Mouse (Mus musculus) activated CD4-positive, CD25-positive, alpha-beta regulatory T cell, adult 4 months (primary cell): ENCODE measurements around the gene Aox2. TPM values are rescaled to one million over a fixed set of nuclear protein-coding genes. Genes with fewer than 3 reads are reported as not detected.
"Not testable (repeated sequence)": the region's sequence is repeated elsewhere in the genome, so short reads cannot be mapped to it uniquely, and the experiment has no call there.

Experiments
- ATAC-seq: one replicate; pipeline ENCODE4 v1.8.0; 2017
- polyA plus RNA-seq, 2 experiments: library from polyadenylated mRNA; unstranded; fragments of 100-300 nt; shearing (Covaris generic); gene quantifications; one replicate each; pipeline ENCODE4 v1.2.1; 2017

Gene Aox2
- polyA plus RNA-seq, 2 experiments from 2014 or later: 0.05 to 0.13 TPM

GRCm38 (mm10) chr1:58353238-58353893 is 75.2 kb downstream of the Aox2 start:
- no peak for ATAC-seq

GRCm38 (mm10) chr1:58358958-58359901 is 81.1 kb downstream of the Aox2 start:
- no peak for ATAC-seq

- no peak for ATAC-seq
These were observed 84.2 kb downstream of the Aox2 start for GRCm38 (mm10) chr1:58362296-58362695.

- ATAC-seq: no peak
These were observed 86.4 kb downstream of the Aox2 start for GRCm38 (mm10) chr1:58364551-58364950.

GRCm38 (mm10) chr1:58365829-58366228 is 87.7 kb downstream of the Aox2 start:
- ATAC-seq: no peak

- ATAC-seq: no peak
These were observed 88.8 kb downstream of the Aox2 start for GRCm38 (mm10) chr1:58366737-58367471.

GRCm38 (mm10) chr1:58369716-58370115 is 91.6 kb downstream of the Aox2 start:
- ATAC-seq: no peak

- ATAC-seq: not testable (repeated sequence)
These were observed 96.1 kb downstream of the Aox2 start for GRCm38 (mm10) chr1:58374266-58374665.

GRCm38 (mm10) chr1:58375574-58376147 is 97.5 kb downstream of the Aox2 start:
- ATAC-seq: no peak

- no peak for ATAC-seq
These were observed 104.6 kb downstream of the Aox2 start for GRCm38 (mm10) chr1:58382586-58383281.

GRCm38 (mm10) chr1:58391421-58392267 is 113.5 kb downstream of the Aox2 start:
- no peak for ATAC-seq

- ATAC-seq: peak; percentile 13
These were observed 114.1 kb downstream of the Aox2 start for GRCm38 (mm10) chr1:58392268-58392651.

- peak; percentile 89 for ATAC-seq
These were observed 114.6 kb downstream of the Aox2 start, which contains the start of gene Bzw1 for GRCm38 (mm10) chr1:58392652-58393283. TSS of gene Bzw1 (plus strand) at chr1:58392898.

- peak; percentile 35 for ATAC-seq
These were observed 115.4 kb downstream of the Aox2 start for GRCm38 (mm10) chr1:58393284-58394195.

- ATAC-seq: no peak
These were observed 117.2 kb downstream of the Aox2 start for GRCm38 (mm10) chr1:58395341-58395740.

- ATAC-seq: no peak
These were observed 118.1 kb downstream of the Aox2 start for GRCm38 (mm10) chr1:58396179-58396578.

- ATAC-seq: no peak
These were observed 119.6 kb downstream of the Aox2 start for GRCm38 (mm10) chr1:58397731-58398130.

GRCm38 (mm10) chr1:58401396-58401795 is 123.3 kb downstream of the Aox2 start:
- no peak for ATAC-seq

GRCm38 (mm10) chr1:58403745-58404144 is 125.6 kb downstream of the Aox2 start:
- ATAC-seq: no peak
